Mouse (Mus musculus): ENCODE results near the gene Suox. TPM values are rescaled to one million over a fixed set of nuclear protein-coding genes. Genes with fewer than 3 reads are reported as not detected.
A peak's percentile ranks its signal among the peaks of the same experiment; 100 is the strongest.

The Suox gene
- polyA plus RNA-seq, 1 experiment from 2014 or later, result 12.7 TPM

- WGBS, result 73% methylated on average over 4 of the region's 4 CpGs
- no peaks in the 10 kb centered on the region for H3K36me3 ChIP-seq (ENCODE audit: control insufficient read depth, insufficient read depth, low read length)
- DNase-seq (ENCODE audit: low spot score, missing footprints) (peak; percentile 73), ATAC-seq (ENCODE audit: low FRiP score) (no peak)
- no peak overlapping the region for H3K27ac ChIP-seq (ENCODE audit: low read depth, low read length)
- H3K9ac ChIP-seq (ENCODE audit: low read length), result no peak overlapping the region
- no peak overlapping the region for H3K4me2 ChIP-seq
- H3K4me3 ChIP-seq (ENCODE audit: low read depth, low read length), result no peak overlapping the region
- no peaks in the 10 kb centered on the region for H3K27me3 ChIP-seq (ENCODE audit: control insufficient read depth, insufficient read depth, low read length)
- no peaks in the 10 kb centered on the region for H3K4me1 ChIP-seq (ENCODE audit: control insufficient read depth, insufficient read depth, low read length)
- H3K9me3 ChIP-seq (ENCODE audit: control insufficient read depth, low read length), result no peaks in the 10 kb centered on the region
Observed at GRCm38 (mm10) chr10:128653866-128654265, 20.0 kb downstream of the Suox start.

- no peak overlapping the region for H3K27ac ChIP-seq (ENCODE audit: low read depth, low read length)
- 11% methylated on average over 12 of the region's 13 CpGs for WGBS
- H3K27me3 ChIP-seq (ENCODE audit: control insufficient read depth, insufficient read depth, low read length), result no peaks in the 10 kb centered on the region
- H3K4me3 ChIP-seq (ENCODE audit: low read depth, low read length), result peak overlapping the region; percentile 39
- peak overlapping the region; percentile 53 for H3K9ac ChIP-seq (ENCODE audit: low read length)
- H3K4me2 ChIP-seq, result peak overlapping the region; percentile 73
- H3K36me3 ChIP-seq (ENCODE audit: control insufficient read depth, insufficient read depth, low read length), result no peaks in the 10 kb centered on the region
- ATAC-seq (ENCODE audit: low FRiP score) (peak; percentile 76), DNase-seq (ENCODE audit: low spot score, missing footprints) (peak; percentile 94)
- peaks cover 14% of the 10 kb centered on the region for H3K4me1 ChIP-seq (ENCODE audit: control insufficient read depth, insufficient read depth, low read length)
- H3K9me3 ChIP-seq (ENCODE audit: control insufficient read depth, low read length), result no peaks in the 10 kb centered on the region
Observed at GRCm38 (mm10) chr10:128646139-128647089, 27.5 kb downstream of the Suox start.

- no peaks in the 10 kb centered on the region for H3K9me3 ChIP-seq (ENCODE audit: control insufficient read depth, low read length)
- DNase-seq (ENCODE audit: low spot score, missing footprints), result peak; percentile 91
- WGBS, result under 1% methylated on average over 35 of the region's 36 CpGs
- H3K4me2 ChIP-seq, result peak within 1 kb of the TSS; percentile 73
- peak within 1 kb of the TSS; percentile 39 for H3K4me3 ChIP-seq (ENCODE audit: low read depth, low read length)
- ATAC-seq (ENCODE audit: low FRiP score), result peak; percentile 80
- H3K4me1 ChIP-seq (ENCODE audit: control insufficient read depth, insufficient read depth, low read length), result peaks cover 14% of the 10 kb centered on the region
- peak within 1 kb of the TSS; percentile 60 for H3K9ac ChIP-seq (ENCODE audit: low read length)
- no peaks in the 10 kb centered on the region for H3K36me3 ChIP-seq (ENCODE audit: control insufficient read depth, insufficient read depth, low read length)
- no peak within 1 kb of the TSS for H3K27ac ChIP-seq (ENCODE audit: low read depth, low read length)
- H3K27me3 ChIP-seq (ENCODE audit: control insufficient read depth, insufficient read depth, low read length), result no peaks in the 10 kb centered on the region
Observed at GRCm38 (mm10) chr10:128645111-128646011, 28.5 kb downstream of the Suox start, which contains the start of gene Ikzf4. Gene Ikzf4, minus strand, starts transcription at chr10:128645991.

GRCm38 (mm10) chr10:128642749-128643148 is 31.1 kb downstream of the Suox start:
- Histone ChIP-seq H3K27ac (ENCODE audit: low read depth, low read length) (no peak overlapping the region), H3K27me3 (ENCODE audit: control insufficient read depth, insufficient read depth, low read length) (no peaks in the 10 kb centered on the region), H3K4me3 (ENCODE audit: low read depth, low read length) (no peak overlapping the region), H3K4me1 (ENCODE audit: control insufficient read depth, insufficient read depth, low read length) (peaks cover 14% of the 10 kb centered on the region), H3K4me2 (no peak overlapping the region), H3K36me3 (ENCODE audit: control insufficient read depth, insufficient read depth, low read length) (peaks cover 3% of the 10 kb centered on the region), H3K9ac (ENCODE audit: low read length) (no peak overlapping the region), H3K9me3 (ENCODE audit: control insufficient read depth, low read length) (no peaks in the 10 kb centered on the region)
- DNase-seq (ENCODE audit: low spot score, missing footprints) (peak; percentile 4), ATAC-seq (ENCODE audit: low FRiP score) (no peak)
- 82% methylated on average over 6 of the region's 6 CpGs for WGBS

- peak; percentile 65 for DNase-seq (ENCODE audit: low spot score, missing footprints)
- ATAC-seq (ENCODE audit: low FRiP score), result no peak
- 81% methylated on average over 7 of the region's 7 CpGs for WGBS
- H3K27me3 ChIP-seq (ENCODE audit: control insufficient read depth, insufficient read depth, low read length), result no peaks in the 10 kb centered on the region
- H3K4me2 ChIP-seq, result no peak overlapping the region
- no peak overlapping the region for H3K9ac ChIP-seq (ENCODE audit: low read length)
- H3K27ac ChIP-seq (ENCODE audit: low read depth, low read length), result no peak overlapping the region
- H3K9me3 ChIP-seq (ENCODE audit: control insufficient read depth, low read length), result no peaks in the 10 kb centered on the region
- H3K36me3 ChIP-seq (ENCODE audit: control insufficient read depth, insufficient read depth, low read length), result peaks cover 3% of the 10 kb centered on the region
- H3K4me1 ChIP-seq (ENCODE audit: control insufficient read depth, insufficient read depth, low read length), result peaks cover 19% of the 10 kb centered on the region
- H3K4me3 ChIP-seq (ENCODE audit: low read depth, low read length), result no peak overlapping the region
Observed at GRCm38 (mm10) chr10:128641871-128642270, 32.0 kb downstream of the Suox start.

GRCm38 (mm10) chr10:128640891-128641290 is 33.0 kb downstream of the Suox start:
- no peak overlapping the region for H3K4me3 ChIP-seq (ENCODE audit: low read depth, low read length)
- H3K4me1 ChIP-seq (ENCODE audit: control insufficient read depth, insufficient read depth, low read length), result peaks cover 14% of the 10 kb centered on the region
- ATAC-seq (ENCODE audit: low FRiP score) (no peak), DNase-seq (ENCODE audit: low spot score, missing footprints) (no peak)
- no peaks in the 10 kb centered on the region for H3K9me3 ChIP-seq (ENCODE audit: control insufficient read depth, low read length)
- no peak overlapping the region for H3K27ac ChIP-seq (ENCODE audit: low read depth, low read length)
- no peak overlapping the region for H3K4me2 ChIP-seq
- 94% methylated on average over 15 of the region's 15 CpGs for WGBS
- H3K9ac ChIP-seq (ENCODE audit: low read length), result no peak overlapping the region
- H3K36me3 ChIP-seq (ENCODE audit: control insufficient read depth, insufficient read depth, low read length), result peaks cover 3% of the 10 kb centered on the region
- H3K27me3 ChIP-seq (ENCODE audit: control insufficient read depth, insufficient read depth, low read length), result no peaks in the 10 kb centered on the region

- 91% methylated on average over 14 of the region's 14 CpGs for WGBS
- Histone ChIP-seq H3K9ac (ENCODE audit: low read length) (no peak overlapping the region), H3K36me3 (ENCODE audit: control insufficient read depth, insufficient read depth, low read length) (peaks cover 3% of the 10 kb centered on the region), H3K9me3 (ENCODE audit: control insufficient read depth, low read length) (no peaks in the 10 kb centered on the region), H3K27ac (ENCODE audit: low read depth, low read length) (no peak overlapping the region), H3K4me2 (no peak overlapping the region), H3K4me3 (ENCODE audit: low read depth, low read length) (no peak overlapping the region), H3K4me1 (ENCODE audit: control insufficient read depth, insufficient read depth, low read length) (peaks cover 10% of the 10 kb centered on the region), H3K27me3 (ENCODE audit: control insufficient read depth, insufficient read depth, low read length) (no peaks in the 10 kb centered on the region)
- ATAC-seq (ENCODE audit: low FRiP score), result no peak
- DNase-seq (ENCODE audit: low spot score, missing footprints), result no peak
Observed at GRCm38 (mm10) chr10:128639999-128640398, 33.9 kb downstream of the Suox start.

GRCm38 (mm10) chr10:128637011-128637410 is 36.9 kb downstream of the Suox start:
- Histone ChIP-seq H3K27ac (ENCODE audit: low read depth, low read length) (no peak overlapping the region), H3K9ac (ENCODE audit: low read length) (peak overlapping the region; percentile 37; the same call in 1 of the 2 replicates), H3K9me3 (ENCODE audit: control insufficient read depth, low read length) (no peaks in the 10 kb centered on the region), H3K4me2 (peak overlapping the region; percentile 17; the same call in 1 of the 2 replicates), H3K4me3 (ENCODE audit: low read depth, low read length) (no peak overlapping the region), H3K27me3 (ENCODE audit: control insufficient read depth, insufficient read depth, low read length) (no peaks in the 10 kb centered on the region), H3K4me1 (ENCODE audit: control insufficient read depth, insufficient read depth, low read length) (peaks cover 6% of the 10 kb centered on the region), H3K36me3 (ENCODE audit: control insufficient read depth, insufficient read depth, low read length) (peaks cover 3% of the 10 kb centered on the region)
- 7% methylated on average over 11 of the region's 11 CpGs for WGBS
- ATAC-seq (ENCODE audit: low FRiP score) (peak; percentile 27), DNase-seq (ENCODE audit: low spot score, missing footprints) (peak; percentile 89)
